Mouse (Mus musculus) T-cell, adult 2 months (primary cell): ENCODE measurements around the gene Gpr143.
"Not testable (repeated sequence)": the region's sequence is repeated elsewhere in the genome, so short reads cannot be mapped to it uniquely, and the experiment has no call there.

ENCODE experiments used
- DNase-seq: peaks from one replicate; pipeline ENCODE4 v3.0.0; 2022; ENCODE audit warnings: low spot score

Gene Gpr143

GRCm38 (mm10) chrX:152781720-152782403 lies at the start of gene Gpr143:
Gpr143 (plus strand) TSS chrX:152781921.
- DNase-seq: no peak

GRCm38 (mm10) chrX:152735283-152735682 lies 46.4 kb upstream of the Gpr143 start:
- no peak for DNase-seq

- DNase-seq: no peak
These were observed 43.5 kb upstream of the Gpr143 start for GRCm38 (mm10) chrX:152738191-152738590.

- no peak for DNase-seq
These were observed 42.9 kb upstream of the Gpr143 start for GRCm38 (mm10) chrX:152738759-152739368.

- DNase-seq: no peak
These were observed 38.1 kb upstream of the Gpr143 start for GRCm38 (mm10) chrX:152743642-152744041.

- no peak for DNase-seq
These were observed 35.8 kb upstream of the Gpr143 start for GRCm38 (mm10) chrX:152745925-152746324.

GRCm38 (mm10) chrX:152755819-152756218 lies 25.9 kb upstream of the Gpr143 start:
- no peak for DNase-seq

GRCm38 (mm10) chrX:152756293-152756692 lies 25.4 kb upstream of the Gpr143 start:
- DNase-seq: no peak

- no peak for DNase-seq
These were observed 19.3 kb upstream of the Gpr143 start for GRCm38 (mm10) chrX:152762437-152762836.

GRCm38 (mm10) chrX:152762855-152763254 lies 18.9 kb upstream of the Gpr143 start:
- DNase-seq: no peak

- DNase-seq: no peak
These were observed 17.6 kb upstream of the Gpr143 start for GRCm38 (mm10) chrX:152764171-152764570.

GRCm38 (mm10) chrX:152768891-152769599 lies 12.7 kb upstream of the Gpr143 start, which contains the start of gene Shroom2:
Shroom2 (minus strand) TSS chrX:152769465.
- DNase-seq: no peak

GRCm38 (mm10) chrX:152769600-152770157 lies 12.0 kb upstream of the Gpr143 start:
- no peak for DNase-seq

GRCm38 (mm10) chrX:152788129-152788528 lies 6.4 kb downstream of the Gpr143 start:
- no peak for DNase-seq

GRCm38 (mm10) chrX:152788611-152789010 lies 6.9 kb downstream of the Gpr143 start:
- DNase-seq: no peak

GRCm38 (mm10) chrX:152805317-152805716 lies 23.6 kb downstream of the Gpr143 start:
- no peak for DNase-seq

- no peak for DNase-seq
These were observed 31.6 kb downstream of the Gpr143 start for GRCm38 (mm10) chrX:152813339-152813738.

GRCm38 (mm10) chrX:152818996-152819395 lies 37.3 kb downstream of the Gpr143 start:
- DNase-seq: no peak

- DNase-seq: not testable (repeated sequence)
These were observed 49.4 kb downstream of the Gpr143 start for GRCm38 (mm10) chrX:152831003-152831550.

- DNase-seq: not testable (repeated sequence)
These were observed 53.2 kb downstream of the Gpr143 start for GRCm38 (mm10) chrX:152834940-152835339.

- DNase-seq: no peak
These were observed 73.5 kb downstream of the Gpr143 start for GRCm38 (mm10) chrX:152855076-152855772.
